Mouse (Mus musculus): Measurements from ENCODE around the gene Sod3. TPM values are rescaled to one million over a fixed set of nuclear protein-coding genes. Genes with fewer than 3 reads are reported as not detected.

Sod3 gene
- polyA plus RNA-seq, 1 experiment = 0.27 TPM

DNA sequence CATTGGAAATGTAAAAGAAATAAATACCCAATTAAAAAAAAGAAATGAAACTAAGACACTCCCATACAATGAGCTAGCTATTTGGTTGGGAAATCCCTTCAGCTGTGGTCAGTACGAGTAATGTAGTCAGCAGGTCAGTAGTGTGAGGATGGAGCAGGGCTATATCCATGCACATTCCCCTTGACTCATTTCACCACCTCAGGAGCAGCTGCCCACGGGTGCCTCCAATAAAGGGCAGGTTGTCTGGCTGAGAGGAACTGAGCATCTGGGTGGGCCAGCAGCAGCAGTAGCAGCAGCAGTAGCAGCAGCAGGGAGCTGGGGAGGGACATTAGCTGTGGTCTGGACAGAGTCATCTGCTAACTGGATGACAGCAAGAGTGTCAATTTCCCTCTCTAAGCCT, 22.4 kb downstream of the Sod3 start:
- no peak overlapping the region for H3K27ac ChIP-seq (ENCODE audit: insufficient read depth, low read length)
- no peaks in the 10 kb centered on the region for H3K36me3 ChIP-seq (ENCODE audit: control insufficient read depth, insufficient read depth, low read length, poor library complexity, severe bottlenecking)
- no peaks in the 10 kb centered on the region for H3K9me3 ChIP-seq (replicated peaks; ENCODE audit: control insufficient read depth, insufficient read depth, low read length, poor library complexity, severe bottlenecking)
- H3K9ac ChIP-seq (ENCODE audit: low read depth, poor library complexity, severe bottlenecking) = no peak overlapping the region
- H3K4me3 ChIP-seq (ENCODE audit: low read depth, low read length) = no peak overlapping the region
- TF ChIP-seq POLR2A (IDR thresholded peaks at IDR 0.05; ENCODE audit: insufficient read depth, low read length) = no peak
- no peak for TF ChIP-seq CTCF (IDR thresholded peaks at IDR 0.05; ENCODE audit: low read depth, low read length)
- TF ChIP-seq EP300 (IDR thresholded peaks at IDR 0.05; ENCODE audit: insufficient read depth, low read depth, low read length) = no peak
- H3K4me1 ChIP-seq (ENCODE audit: control insufficient read depth, insufficient read depth, low read length) = no peaks in the 10 kb centered on the region
- H3K27me3 ChIP-seq (ENCODE audit: control insufficient read depth, insufficient read depth, low read length, poor library complexity, severe bottlenecking) = no peaks in the 10 kb centered on the region

DNA sequence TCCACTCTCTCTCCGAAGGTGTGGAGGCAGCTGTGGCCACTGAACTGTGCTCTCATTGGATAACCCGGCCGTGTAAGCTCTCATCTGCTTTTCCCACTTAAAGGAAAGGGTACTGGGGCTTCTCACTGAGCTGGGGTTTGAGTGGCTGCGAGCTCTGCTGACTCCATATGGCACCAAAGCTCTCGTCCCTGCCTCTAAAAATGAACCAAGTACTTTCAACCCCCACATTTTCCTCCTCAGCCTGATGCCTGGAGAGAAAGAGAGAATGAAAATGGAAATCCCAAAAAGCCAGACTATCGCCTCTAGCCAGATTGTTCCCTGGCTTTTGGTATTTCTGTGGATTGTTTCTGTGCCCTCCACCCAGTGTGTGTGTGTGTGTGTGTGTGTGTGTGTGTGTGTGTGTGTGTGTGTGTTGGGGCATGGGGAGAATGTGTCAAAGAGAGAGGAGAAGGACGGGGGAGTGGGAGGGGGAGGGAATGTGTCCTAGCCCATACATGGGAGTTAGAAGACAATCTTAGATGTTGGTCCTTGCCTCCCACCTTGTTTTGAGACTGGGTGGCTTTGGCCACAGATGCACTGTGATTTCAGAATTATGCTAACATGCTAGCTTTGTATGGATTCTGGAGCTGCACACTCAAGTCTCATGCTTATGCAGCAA, 24.6 kb downstream of the Sod3 start:
- no peaks in the 10 kb centered on the region for H3K9me3 ChIP-seq (replicated peaks; ENCODE audit: control insufficient read depth, insufficient read depth, low read length, poor library complexity, severe bottlenecking)
- no peak overlapping the region for H3K4me3 ChIP-seq (ENCODE audit: low read depth, low read length)
- H3K4me1 ChIP-seq (ENCODE audit: control insufficient read depth, insufficient read depth, low read length) = no peaks in the 10 kb centered on the region
- no peaks in the 10 kb centered on the region for H3K36me3 ChIP-seq (ENCODE audit: control insufficient read depth, insufficient read depth, low read length, poor library complexity, severe bottlenecking)
- TF ChIP-seq CTCF (IDR thresholded peaks at IDR 0.05; ENCODE audit: low read depth, low read length) (no peak), EP300 (IDR thresholded peaks at IDR 0.05; ENCODE audit: insufficient read depth, low read depth, low read length) (no peak), POLR2A (IDR thresholded peaks at IDR 0.05; ENCODE audit: insufficient read depth, low read length) (no peak)
- no peak overlapping the region for H3K9ac ChIP-seq (ENCODE audit: low read depth, poor library complexity, severe bottlenecking)
- H3K27me3 ChIP-seq (ENCODE audit: control insufficient read depth, insufficient read depth, low read length, poor library complexity, severe bottlenecking) = no peaks in the 10 kb centered on the region
- no peak overlapping the region for H3K27ac ChIP-seq (ENCODE audit: insufficient read depth, low read length)

DNA sequence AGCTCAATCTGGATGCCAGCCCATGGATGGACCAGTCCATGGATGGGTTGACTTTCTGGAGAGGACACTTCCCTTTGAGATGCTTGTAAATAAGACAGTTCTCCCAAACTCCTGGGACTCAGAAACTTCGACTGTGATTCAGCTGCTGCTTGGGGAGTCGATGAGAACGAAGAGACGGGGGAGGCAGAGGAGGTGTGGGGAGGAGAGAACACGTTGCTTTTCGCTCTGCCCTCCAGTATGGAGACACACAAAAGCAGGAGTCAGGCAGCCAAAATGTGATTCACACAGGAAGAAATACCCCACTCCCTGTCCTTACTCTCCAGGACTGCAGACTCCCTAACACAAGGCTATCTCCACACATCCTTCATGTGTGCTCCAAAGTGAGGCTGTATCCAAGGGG, 26.8 kb downstream of the Sod3 start:
- Histone ChIP-seq H3K27me3 (ENCODE audit: control insufficient read depth, insufficient read depth, low read length, poor library complexity, severe bottlenecking) (no peaks in the 10 kb centered on the region), H3K36me3 (ENCODE audit: control insufficient read depth, insufficient read depth, low read length, poor library complexity, severe bottlenecking) (no peaks in the 10 kb centered on the region), H3K9ac (ENCODE audit: low read depth, poor library complexity, severe bottlenecking) (no peak overlapping the region), H3K27ac (ENCODE audit: insufficient read depth, low read length) (no peak overlapping the region), H3K9me3 (replicated peaks; ENCODE audit: control insufficient read depth, insufficient read depth, low read length, poor library complexity, severe bottlenecking) (no peaks in the 10 kb centered on the region), H3K4me1 (ENCODE audit: control insufficient read depth, insufficient read depth, low read length) (no peaks in the 10 kb centered on the region), H3K4me3 (ENCODE audit: low read depth, low read length) (no peak overlapping the region)
- TF ChIP-seq POLR2A (IDR thresholded peaks at IDR 0.05; ENCODE audit: insufficient read depth, low read length) (no peak), EP300 (IDR thresholded peaks at IDR 0.05; ENCODE audit: insufficient read depth, low read depth, low read length) (no peak), CTCF (IDR thresholded peaks at IDR 0.05; ENCODE audit: low read depth, low read length) (no peak)

GRCm38 (mm10) chr5:52391471-52391870, 27.9 kb downstream of the Sod3 start:
- Histone ChIP-seq H3K9me3 (replicated peaks; ENCODE audit: control insufficient read depth, insufficient read depth, low read length, poor library complexity, severe bottlenecking) (no peaks in the 10 kb centered on the region), H3K36me3 (ENCODE audit: control insufficient read depth, insufficient read depth, low read length, poor library complexity, severe bottlenecking) (no peaks in the 10 kb centered on the region), H3K9ac (ENCODE audit: low read depth, poor library complexity, severe bottlenecking) (no peak overlapping the region), H3K27ac (ENCODE audit: insufficient read depth, low read length) (no peak overlapping the region), H3K4me1 (ENCODE audit: control insufficient read depth, insufficient read depth, low read length) (no peaks in the 10 kb centered on the region), H3K4me3 (ENCODE audit: low read depth, low read length) (no peak overlapping the region), H3K27me3 (ENCODE audit: control insufficient read depth, insufficient read depth, low read length, poor library complexity, severe bottlenecking) (no peaks in the 10 kb centered on the region)
- TF ChIP-seq EP300 (IDR thresholded peaks at IDR 0.05; ENCODE audit: insufficient read depth, low read depth, low read length) = no peak
- TF ChIP-seq CTCF (IDR thresholded peaks at IDR 0.05; ENCODE audit: low read depth, low read length) = no peak
- no peak for TF ChIP-seq POLR2A (IDR thresholded peaks at IDR 0.05; ENCODE audit: insufficient read depth, low read length)

DNA sequence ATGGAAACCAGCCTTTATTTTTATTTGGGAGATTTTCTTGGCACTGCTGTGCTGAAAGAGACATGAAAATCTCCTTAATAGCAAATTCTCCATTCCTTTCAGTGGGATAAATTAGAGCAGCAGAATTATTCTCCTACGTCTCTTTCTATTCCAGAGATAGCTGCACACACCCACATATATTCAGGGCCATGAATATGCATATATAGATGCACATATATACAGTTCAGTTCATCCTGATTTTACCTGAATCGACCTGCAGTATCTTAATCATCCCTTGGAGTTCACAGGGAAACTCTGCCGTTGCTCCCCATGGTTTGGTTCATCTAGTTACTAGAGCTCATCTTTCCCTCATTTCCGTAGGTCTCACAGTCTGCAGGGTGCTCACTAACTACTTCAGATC, 30.2 kb downstream of the Sod3 start:
- Histone ChIP-seq H3K4me1 (ENCODE audit: control insufficient read depth, insufficient read depth, low read length) (no peaks in the 10 kb centered on the region), H3K36me3 (ENCODE audit: control insufficient read depth, insufficient read depth, low read length, poor library complexity, severe bottlenecking) (no peaks in the 10 kb centered on the region), H3K9ac (ENCODE audit: low read depth, poor library complexity, severe bottlenecking) (no peak overlapping the region), H3K27me3 (ENCODE audit: control insufficient read depth, insufficient read depth, low read length, poor library complexity, severe bottlenecking) (no peaks in the 10 kb centered on the region), H3K9me3 (replicated peaks; ENCODE audit: control insufficient read depth, insufficient read depth, low read length, poor library complexity, severe bottlenecking) (no peaks in the 10 kb centered on the region), H3K4me3 (ENCODE audit: low read depth, low read length) (no peak overlapping the region), H3K27ac (ENCODE audit: insufficient read depth, low read length) (no peak overlapping the region)
- TF ChIP-seq CTCF (IDR thresholded peaks at IDR 0.05; ENCODE audit: low read depth, low read length) = no peak
- TF ChIP-seq EP300 (IDR thresholded peaks at IDR 0.05; ENCODE audit: insufficient read depth, low read depth, low read length) = no peak
- TF ChIP-seq POLR2A (IDR thresholded peaks at IDR 0.05; ENCODE audit: insufficient read depth, low read length) = no peak

GRCm38 (mm10) chr5:52404373-52404772, 40.8 kb downstream of the Sod3 start:
- Histone ChIP-seq H3K4me1 (ENCODE audit: control insufficient read depth, insufficient read depth, low read length) (no peaks in the 10 kb centered on the region), H3K4me3 (ENCODE audit: low read depth, low read length) (no peak overlapping the region), H3K9me3 (replicated peaks; ENCODE audit: control insufficient read depth, insufficient read depth, low read length, poor library complexity, severe bottlenecking) (no peaks in the 10 kb centered on the region), H3K27me3 (ENCODE audit: control insufficient read depth, insufficient read depth, low read length, poor library complexity, severe bottlenecking) (no peaks in the 10 kb centered on the region), H3K27ac (ENCODE audit: insufficient read depth, low read length) (no peak overlapping the region), H3K36me3 (ENCODE audit: control insufficient read depth, insufficient read depth, low read length, poor library complexity, severe bottlenecking) (no peaks in the 10 kb centered on the region), H3K9ac (ENCODE audit: low read depth, poor library complexity, severe bottlenecking) (no peak overlapping the region)
- TF ChIP-seq CTCF (IDR thresholded peaks at IDR 0.05; ENCODE audit: low read depth, low read length) = no peak
- TF ChIP-seq POLR2A (IDR thresholded peaks at IDR 0.05; ENCODE audit: insufficient read depth, low read length) = no peak
- TF ChIP-seq EP300 (IDR thresholded peaks at IDR 0.05; ENCODE audit: insufficient read depth, low read depth, low read length) = no peak

All from ES-Bruce4 (cell line).